Mouse (Mus musculus) layer of hippocampus, postnatal 36 days (tissue): ENCODE data around the gene Hes5. TPM values are rescaled to one million over a fixed set of nuclear protein-coding genes. Genes with fewer than 3 reads are reported as not detected.

Experiments used
- total RNA-seq, 2 experiments: library from RNA; stranded (reverse); gene quantifications; 2 replicates each; pipeline ENCODE4 v1.2.3; 2021

The Hes5 gene
- total RNA-seq, 2 experiments from 2014 or later: 17.6 to 28.1 TPM

Other genes starting within 250 kb of the Hes5 start
- 1 to 10 TPM; 2.1 to 2.7 TPM for gene Ttc34, start 123.5 kb upstream of the Hes5 start, total RNA-seq
- under 1 TPM; 0.15 to 0.40 TPM for gene Mmel1, start 91.3 kb upstream of the Hes5 start, total RNA-seq
- gene Fam213b, start 61.8 kb upstream of the Hes5 start, total RNA-seq: 10 to 100 TPM; 40.4 to 45.9 TPM
- 1 to 10 TPM in 1 of 2 experiments, under 1 TPM in 1; 0.60 to 1.1 TPM for gene Tnfrsf14, start 32.4 kb upstream of the Hes5 start, total RNA-seq
- 10 to 100 TPM; 40.6 to 40.8 TPM for gene Pank4, start 3.2 kb downstream of the Hes5 start, total RNA-seq
- gene Plch2, start 95.9 kb downstream of the Hes5 start, total RNA-seq: 10 to 100 TPM; 96.6 to 96.9 TPM
- 10 to 100 TPM; 21.8 to 24.0 TPM for gene Pex10, start 106.1 kb downstream of the Hes5 start, total RNA-seq
- 10 to 100 TPM; 65.6 to 68.8 TPM for gene Rer1, start 125.5 kb downstream of the Hes5 start, total RNA-seq
- 10 to 100 TPM; 11.6 to 12.6 TPM for gene Morn1, start 125.7 kb downstream of the Hes5 start, total RNA-seq